Comparison of ENCODE assay signal across 8 mouse cellular contexts in the genomic region with DNA sequence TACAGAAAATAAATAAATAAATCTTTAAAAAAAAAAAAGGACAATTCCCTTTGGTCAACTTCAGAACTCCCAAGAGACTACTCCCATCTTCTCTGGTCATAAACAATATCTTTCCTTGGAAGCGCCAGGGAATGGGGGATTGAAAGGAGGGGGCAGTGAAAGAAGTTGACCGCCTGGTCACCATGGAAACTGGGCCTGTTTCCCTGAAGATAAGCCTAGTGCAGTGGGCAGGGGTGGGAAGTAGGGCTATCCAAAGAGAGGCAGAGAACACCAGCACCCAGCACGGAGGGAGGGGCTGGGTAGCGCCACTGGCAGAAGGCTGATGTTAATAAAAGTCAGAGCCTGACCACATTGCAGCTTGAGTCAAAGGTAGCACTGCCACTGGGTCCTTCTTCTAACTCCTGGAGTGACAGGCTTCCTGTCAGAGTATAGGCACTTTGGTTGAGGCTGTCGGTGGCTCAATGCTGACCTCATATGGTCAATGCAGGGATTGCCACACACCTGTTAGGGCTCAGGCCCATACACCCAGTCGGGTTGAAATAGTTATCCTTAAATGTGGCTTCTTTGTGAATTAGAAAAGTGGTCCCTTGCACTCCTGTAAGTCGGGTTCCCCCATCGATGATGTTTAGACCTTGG. TPM values are rescaled to one million over a fixed set of nuclear protein-coding genes. Genes with fewer than 3 reads are reported as not detected.
DNase-seq lines count a peak whose midpoint lies in the region; ATAC-seq and TF ChIP-seq lines count a peak whose summit lies in the region.

No protein-coding gene starts in this region.

- no peak for TF ChIP-seq POLR2A in cerebellum, adult 2 months (IDR thresholded peaks at IDR 0.05; ENCODE audit: borderline replicate concordance, insufficient read depth, low read length)

- no peak overlapping the region for H3K27ac ChIP-seq in cerebellum, adult 2 months (ENCODE audit: insufficient read depth, low read length)
- H3K27ac ChIP-seq in forebrain, embryonic 16.5 days (ENCODE audit: low read length), result no peak overlapping the region
- H3K27ac ChIP-seq in midbrain, embryonic 13.5 days, result no peak overlapping the region

- peak; percentile 16; the same call in 1 of the 2 replicates for ATAC-seq in forebrain, embryonic 16.5 days
- peak; percentile 16; the same call in 1 of the 2 replicates for ATAC-seq in midbrain, embryonic 13.5 days

- no peaks in the 10 kb centered on the region for H3K36me3 ChIP-seq in forebrain, embryonic 16.5 days (ENCODE audit: control insufficient read depth, insufficient read depth)
- H3K36me3 ChIP-seq in midbrain, embryonic 13.5 days, result peaks cover 1% of the 10 kb centered on the region

- TF ChIP-seq CTCF in cerebellum, adult 2 months (IDR thresholded peaks at IDR 0.05; ENCODE audit: borderline replicate concordance, insufficient read depth, low read depth, low read length), result peak; percentile 100

- no peak overlapping the region for H3K9ac ChIP-seq in forebrain, embryonic 16.5 days (replicated peaks; ENCODE audit: low read depth, low read length)
- H3K9ac ChIP-seq in midbrain, embryonic 13.5 days (replicated peaks), result no peak overlapping the region

- no peak overlapping the region for H3K4me2 ChIP-seq in forebrain, embryonic 16.5 days (ENCODE audit: low read length)
- 0 out of 2 replicates have a peak overlapping the region, but pooled peaks have one; percentile 5 for H3K4me2 ChIP-seq in midbrain, embryonic 13.5 days (replicated peaks)

- no peaks in the 10 kb centered on the region for H3K27me3 ChIP-seq in cerebellum, adult 2 months (ENCODE audit: control insufficient read depth, insufficient read depth, low read length)
- H3K27me3 ChIP-seq in forebrain, embryonic 16.5 days (replicated peaks; ENCODE audit: control insufficient read depth, insufficient read depth, low read length), result peaks cover 4% of the 10 kb centered on the region; the same call in 1 of the 2 replicates
- peaks cover 20% of the 10 kb centered on the region for H3K27me3 ChIP-seq in midbrain, embryonic 13.5 days

- H3K4me3 ChIP-seq in cerebellum, adult 2 months (replicated peaks; ENCODE audit: insufficient read depth, low read depth, low read length), result no peak overlapping the region
- H3K4me3 ChIP-seq in forebrain, embryonic 16.5 days (replicated peaks; ENCODE audit: low read length), result no peak overlapping the region
- H3K4me3 ChIP-seq in midbrain, embryonic 13.5 days (replicated peaks), result no peak overlapping the region

- no peaks in the 10 kb centered on the region for H3K9me3 ChIP-seq in forebrain, embryonic 16.5 days (ENCODE audit: control insufficient read depth, low read length)
- no peaks in the 10 kb centered on the region for H3K9me3 ChIP-seq in midbrain, embryonic 13.5 days

- DNase-seq in urinary bladder, postnatal 14 days (ENCODE audit: low spot score), result peak; percentile 77
- DNase-seq in urinary bladder, postnatal 4 days (ENCODE audit: low spot score in 2 of 2), result no peak
- DNase-seq in cerebellum, adult 2 months, result peak; percentile 87 to 94
- peak; percentile 94 for DNase-seq in induced T-regulatory cell, adult 2 months (ENCODE audit: low read depth)
- DNase-seq in left cerebral cortex, postnatal 14 days (ENCODE audit: low spot score in 2 of 2), result peak; percentile 87
- peak; percentile 71 to 85 for DNase-seq in spleen, postnatal 4 days (ENCODE audit: low spot score in 2 of 2)

- peaks cover 18% of the 10 kb centered on the region for H3K4me1 ChIP-seq in cerebellum, adult 2 months (ENCODE audit: control insufficient read depth, insufficient read depth, low read length)
- H3K4me1 ChIP-seq in forebrain, embryonic 16.5 days (replicated peaks; ENCODE audit: control insufficient read depth, insufficient read depth, low read length), result peaks cover 25% of the 10 kb centered on the region
- H3K4me1 ChIP-seq in midbrain, embryonic 13.5 days (replicated peaks), result peaks cover 54% of the 10 kb centered on the region

- 10% methylated on average over 8 of the region's 8 CpGs for WGBS in cerebellum, adult 2 months
- WGBS in forebrain, embryonic 16.5 days, result 2% methylated on average over 8 of the region's 8 CpGs
- 4% methylated on average over 8 of the region's 8 CpGs for WGBS in midbrain, embryonic 13.5 days

- intact Hi-C loops in left cerebral cortex, postnatal 14 days (cut with DNase I), result loop anchor here (1.0 kb wide), 1 partner anchor 74 kb away; no protein-coding TSS in a partner anchor

RNA-seq across cellular contexts. Expression of a gene that starts 2.5 kb away (rescaled TPM):
- 125 and 130 TPM in 2 replicates for polyA plus RNA-seq in cerebellum, adult 2 months (2012; rRNA removed)
- polyA plus RNA-seq in forebrain, embryonic 16.5 days (2015; fragmentation: Nextera tagmentation; extraction: Ambion mirVana), result 37.4 and 41.3 TPM in 2 replicates
- total RNA-seq in left cerebral cortex, postnatal 14 days (2021), result 100 to 1,000 TPM; 114 to 120 TPM
- polyA plus RNA-seq in midbrain, embryonic 13.5 days (2015; fragmentation: Nextera tagmentation; extraction: Ambion mirVana), result 23.5 and 25.5 TPM in 2 replicates

RNA-seq across cellular contexts. Expression of a gene that starts 3.6 kb away (rescaled TPM):
- 12.5 and 13.5 TPM in 2 replicates for polyA plus RNA-seq in cerebellum, adult 2 months (2012; rRNA removed)
- polyA plus RNA-seq in forebrain, embryonic 16.5 days (2015; fragmentation: Nextera tagmentation; extraction: Ambion mirVana), result 3.9 and 5.0 TPM in 2 replicates
- total RNA-seq in left cerebral cortex, postnatal 14 days (2021), result 1 to 10 TPM; 1.8 to 2.0 TPM
- polyA plus RNA-seq in midbrain, embryonic 13.5 days (2015; fragmentation: Nextera tagmentation; extraction: Ambion mirVana), result 5.2 and 7.1 TPM in 2 replicates

RNA-seq across cellular contexts. Expression of a gene that starts 11.7 kb away (rescaled TPM):
- polyA plus RNA-seq in cerebellum, adult 2 months (2012; rRNA removed), result 71.3 and 74.0 TPM in 2 replicates
- 91.5 and 93.3 TPM in 2 replicates for polyA plus RNA-seq in forebrain, embryonic 16.5 days (2015; fragmentation: Nextera tagmentation; extraction: Ambion mirVana)
- 10 to 100 TPM; 41.6 to 46.1 TPM for total RNA-seq in left cerebral cortex, postnatal 14 days (2021)
- 89.2 and 95.3 TPM in 2 replicates for polyA plus RNA-seq in midbrain, embryonic 13.5 days (2015; fragmentation: Nextera tagmentation; extraction: Ambion mirVana)

RNA-seq across cellular contexts. Expression of a gene that starts 21.1 kb away (rescaled TPM):
- polyA plus RNA-seq in cerebellum, adult 2 months (2012; rRNA removed), result 915 and 924 TPM in 2 replicates
- polyA plus RNA-seq in forebrain, embryonic 16.5 days (2015; fragmentation: Nextera tagmentation; extraction: Ambion mirVana), result 1,528 and 1,563 TPM in 2 replicates
- total RNA-seq in left cerebral cortex, postnatal 14 days (2021), result 1,000 to 10,000 TPM; 1,454 to 1,586 TPM
- 1,587 and 1,677 TPM in 2 replicates for polyA plus RNA-seq in midbrain, embryonic 13.5 days (2015; fragmentation: Nextera tagmentation; extraction: Ambion mirVana)

RNA-seq across cellular contexts. Expression of a gene that starts 28.7 kb away (rescaled TPM):
- 0.61 and 0.74 TPM in 2 replicates for polyA plus RNA-seq in cerebellum, adult 2 months (2012; rRNA removed)
- polyA plus RNA-seq in forebrain, embryonic 16.5 days (2015; fragmentation: Nextera tagmentation; extraction: Ambion mirVana), result 4.7 and 4.8 TPM in 2 replicates
- total RNA-seq in left cerebral cortex, postnatal 14 days (2021), result 1 to 10 TPM in 1 of 2 experiments, under 1 TPM in 1; 0.68 to 1.1 TPM
- 2.6 and 2.7 TPM in 2 replicates for polyA plus RNA-seq in midbrain, embryonic 13.5 days (2015; fragmentation: Nextera tagmentation; extraction: Ambion mirVana)

Comparison
In these comparisons a context has a peak if more than half of its experiments do, and no peak if none do; other contexts are left out.
1. DNase-seq: peak in urinary bladder, postnatal 14 days (single experiment), cerebellum, adult 2 months (2 of 2), induced T-regulatory cell, adult 2 months (single experiment), left cerebral cortex, postnatal 14 days (2 of 2) and spleen, postnatal 4 days (2 of 2); none in urinary bladder, postnatal 4 days (0 of 2).